Mouse (Mus musculus) heart, embryonic 10.5 days (tissue): ENCODE results near the gene Fuz. TPM values are rescaled to one million over a fixed set of nuclear protein-coding genes. Genes with fewer than 3 reads are reported as not detected.

Experiments used
- DNase-seq: peaks from one replicate; pipeline ENCODE4 v3.0.0-alpha.2; 2017; ENCODE audit warnings: low spot score
- H3K27ac ChIP-seq: fragments of 300-500 bp; sonication (generic); 2 replicates; pipeline ENCODE4 v1.5.1; 2016; ENCODE audit warnings: mild to moderate bottlenecking
- H3K27me3 ChIP-seq: fragments of 300-500 bp; sonication (generic); 2 replicates; pipeline ENCODE4 v1.6.1; 2016; ENCODE audit warnings: mild to moderate bottlenecking; ENCODE audit not compliant: poor library complexity, insufficient read depth, severe bottlenecking
- H3K36me3 ChIP-seq: fragments of 300-500 bp; sonication (generic); 2 replicates; pipeline ENCODE4 v1.6.1; 2016; ENCODE audit warnings: mild to moderate bottlenecking, moderate library complexity
- H3K4me1 ChIP-seq: fragments of 300-500 bp; sonication (generic); 2 replicates; pipeline ENCODE4 v1.6.1; 2016; ENCODE audit warnings: mild to moderate bottlenecking
- H3K4me3 ChIP-seq: fragments of 300-500 bp; sonication (generic); 2 replicates; pipeline ENCODE4 v1.5.1; 2016; ENCODE audit warnings: mild to moderate bottlenecking, moderate library complexity
- H3K9me3 ChIP-seq: fragments of 300-500 bp; sonication (generic); 2 replicates; pipeline ENCODE4 v1.6.1; 2016; ENCODE audit warnings: mild to moderate bottlenecking, moderate library complexity
- WGBS: fragments of 180-500 bp; shearing (Covaris S2); methylation state at CpG from one replicate; pipeline ENCODE4 v1.1.7; 2016; 5-methylcytosine and 5-hydroxymethylcytosine counted together
- polyA plus RNA-seq: library from polyadenylated mRNA; unstranded; fragments of >200 nt; fragmentation: Nextera tagmentation; extraction: Ambion mirVana; gene quantifications from 2 replicates; pipeline ENCODE4 v1.2.1, GENCODE M21; 2016

Fuz gene
- polyA plus RNA-seq, 1 experiment from 2014 or later, result 14.9 TPM

DNA sequence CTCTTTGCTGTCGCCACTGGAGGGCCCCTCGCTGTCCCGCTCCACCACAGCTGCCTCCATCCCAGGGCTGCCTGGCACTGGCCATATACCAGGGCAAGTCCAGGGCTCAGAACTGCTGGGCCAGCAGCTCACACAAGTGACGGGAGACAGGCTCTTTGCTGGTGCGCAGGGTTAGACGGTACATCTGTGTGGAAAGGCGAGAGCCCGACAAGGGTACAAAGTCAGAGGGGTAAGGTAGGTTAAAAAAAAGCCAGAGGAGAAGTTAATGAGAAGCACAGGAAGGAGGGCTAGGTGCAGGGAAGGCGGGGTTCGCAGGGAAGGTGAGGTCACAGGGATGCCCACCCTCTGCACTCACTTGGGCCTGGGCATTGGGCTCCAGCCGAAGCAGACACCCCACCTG lies 4.8 kb downstream of the Fuz start:
- DNase-seq, result no peak
- Histone ChIP-seq H3K36me3 (peaks cover 71% of the 10 kb centered on the region), H3K4me1 (peaks cover 58% of the 10 kb centered on the region), H3K27me3 (no peaks in the 10 kb centered on the region), H3K9me3 (no peaks in the 10 kb centered on the region), H3K4me3 (peak overlapping the region; percentile 52; the same call in 1 of the 2 replicates), H3K27ac (0 out of 2 replicates have a peak overlapping the region, but pooled peaks have one; percentile 17)
- WGBS, result 84% methylated on average over 11 of the region's 11 CpGs

DNA sequence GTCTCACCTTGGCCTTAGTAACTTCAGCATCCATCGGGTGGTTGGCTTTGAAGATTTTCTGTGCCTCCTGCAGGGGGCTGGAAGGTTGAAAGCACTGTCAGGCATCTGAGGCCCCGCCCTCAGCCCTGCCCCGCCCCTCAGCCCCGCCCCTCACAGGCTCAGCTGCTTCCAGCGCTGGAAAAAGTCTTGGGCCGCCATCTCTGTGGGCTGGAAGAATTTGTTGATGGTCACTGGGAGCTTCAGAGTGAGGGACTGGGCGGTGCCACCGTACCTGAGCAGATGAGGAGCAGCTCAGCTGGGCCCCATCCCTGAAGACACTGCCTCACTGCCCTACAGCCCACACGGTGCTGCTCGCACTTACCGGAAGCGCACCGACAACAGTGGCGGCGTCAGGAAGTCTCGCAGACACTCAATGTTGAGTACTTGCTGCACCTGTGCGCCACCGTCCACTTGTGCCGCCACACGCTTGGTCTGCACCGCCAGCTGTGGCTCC lies 5.4 kb downstream of the Fuz start:
- H3K9me3 ChIP-seq, result no peaks in the 10 kb centered on the region
- peak overlapping the region; percentile 67; the same call in 1 of the 2 replicates for H3K27ac ChIP-seq
- peak overlapping the region; percentile 52 for H3K4me3 ChIP-seq
- WGBS, result 19% methylated on average over 21 of the region's 21 CpGs
- peaks cover 56% of the 10 kb centered on the region for H3K4me1 ChIP-seq
- no peaks in the 10 kb centered on the region for H3K27me3 ChIP-seq
- peaks cover 77% of the 10 kb centered on the region for H3K36me3 ChIP-seq
- peak; percentile 91 for DNase-seq

DNA sequence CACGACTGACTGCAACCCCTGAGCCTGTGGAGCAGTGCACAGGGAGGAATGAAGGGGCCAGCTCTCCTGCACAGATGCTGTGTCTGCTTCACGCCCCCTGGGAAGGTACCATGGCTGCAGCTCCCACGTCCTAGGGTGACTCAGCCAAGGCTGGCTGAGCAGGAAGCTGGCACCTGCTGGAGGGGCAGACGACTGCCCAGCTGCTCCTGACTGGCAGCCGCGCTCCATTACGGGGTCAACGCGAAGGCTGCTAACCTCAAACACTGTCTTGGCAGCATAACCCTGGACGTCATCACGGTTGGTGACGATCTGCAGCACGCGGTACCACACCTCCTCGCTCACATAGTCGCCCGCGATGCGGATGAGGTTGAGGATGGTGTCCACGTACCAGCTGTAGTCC lies 9.6 kb downstream of the Fuz start:
- 91% methylated on average over 20 of the region's 20 CpGs for WGBS
- no peak overlapping the region for H3K4me3 ChIP-seq
- DNase-seq, result no peak
- H3K27ac ChIP-seq, result no peak overlapping the region
- H3K9me3 ChIP-seq, result no peaks in the 10 kb centered on the region
- H3K27me3 ChIP-seq, result no peaks in the 10 kb centered on the region
- H3K4me1 ChIP-seq, result peaks cover 23% of the 10 kb centered on the region
- peaks cover 98% of the 10 kb centered on the region for H3K36me3 ChIP-seq

DNA sequence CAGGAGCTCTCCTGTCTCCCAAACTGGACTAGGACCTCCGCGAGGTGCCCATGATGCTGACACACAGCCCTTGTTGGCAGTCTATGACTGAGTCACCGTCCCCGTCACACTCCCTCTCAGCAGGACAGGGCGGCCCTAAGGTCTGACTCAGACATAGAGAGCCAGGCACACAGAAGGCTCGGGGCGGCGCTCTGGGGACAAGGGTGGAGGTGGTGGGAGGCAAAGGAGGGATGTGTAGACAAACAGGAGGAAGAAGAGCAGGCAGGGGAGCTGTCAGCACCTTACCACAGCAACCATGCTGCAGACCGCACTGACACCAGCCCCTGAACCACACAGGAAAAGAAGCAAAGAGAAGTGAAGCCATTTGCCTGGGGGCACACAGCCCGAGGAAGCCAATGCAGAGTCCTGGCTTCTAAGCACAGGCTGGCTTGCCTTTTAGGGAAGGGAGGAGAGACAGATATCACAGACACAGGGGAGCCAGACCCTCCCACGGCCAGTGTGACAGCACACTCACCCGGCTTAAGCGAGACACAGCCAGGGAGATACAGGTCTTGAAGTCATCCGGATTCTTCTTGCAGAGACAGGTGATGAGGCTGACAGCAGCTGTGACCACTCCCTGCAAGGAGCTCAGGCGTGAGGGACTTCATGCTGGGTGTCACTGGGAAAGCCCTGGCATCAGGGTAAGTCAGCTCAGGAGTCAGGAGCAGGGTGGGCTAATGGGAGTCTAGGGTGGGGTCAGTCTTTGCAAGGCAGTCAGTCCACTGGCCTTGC lies 13.0 kb downstream of the Fuz start:
- Histone ChIP-seq H3K9me3 (no peaks in the 10 kb centered on the region), H3K36me3 (peaks cover 98% of the 10 kb centered on the region), H3K4me3 (no peak overlapping the region), H3K27ac (no peak overlapping the region), H3K4me1 (peaks cover 1% of the 10 kb centered on the region), H3K27me3 (no peaks in the 10 kb centered on the region)
- no peak for DNase-seq
- 83% methylated on average over 15 of the region's 15 CpGs for WGBS

DNA sequence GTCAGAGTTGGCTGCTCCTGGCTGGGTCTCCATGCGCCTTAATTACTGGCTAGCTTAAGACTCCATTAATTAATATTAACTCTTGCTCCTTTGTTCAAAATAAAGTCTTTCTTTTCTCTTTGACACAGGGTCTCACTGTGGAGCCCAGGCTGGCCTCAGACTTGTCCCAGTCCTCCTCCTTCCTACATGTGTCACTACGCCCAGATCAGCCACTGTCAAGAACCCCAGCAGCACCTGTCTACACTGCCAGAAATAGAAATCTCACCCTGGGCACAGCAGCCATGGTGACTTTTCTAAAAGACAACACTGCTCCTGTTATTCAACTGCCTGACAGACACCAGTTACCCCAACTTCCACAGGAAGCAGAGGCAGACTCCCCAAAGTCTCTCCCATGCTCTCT lies 18.5 kb downstream of the Fuz start:
- WGBS, result 77% methylated on average over 2 of the region's 2 CpGs
- H3K4me1 ChIP-seq, result peaks cover 33% of the 10 kb centered on the region
- H3K4me3 ChIP-seq, result no peak overlapping the region
- no peaks in the 10 kb centered on the region for H3K27me3 ChIP-seq
- H3K9me3 ChIP-seq, result no peaks in the 10 kb centered on the region
- H3K36me3 ChIP-seq, result peaks cover 69% of the 10 kb centered on the region
- no peak overlapping the region for H3K27ac ChIP-seq
- DNase-seq, result no peak

DNA sequence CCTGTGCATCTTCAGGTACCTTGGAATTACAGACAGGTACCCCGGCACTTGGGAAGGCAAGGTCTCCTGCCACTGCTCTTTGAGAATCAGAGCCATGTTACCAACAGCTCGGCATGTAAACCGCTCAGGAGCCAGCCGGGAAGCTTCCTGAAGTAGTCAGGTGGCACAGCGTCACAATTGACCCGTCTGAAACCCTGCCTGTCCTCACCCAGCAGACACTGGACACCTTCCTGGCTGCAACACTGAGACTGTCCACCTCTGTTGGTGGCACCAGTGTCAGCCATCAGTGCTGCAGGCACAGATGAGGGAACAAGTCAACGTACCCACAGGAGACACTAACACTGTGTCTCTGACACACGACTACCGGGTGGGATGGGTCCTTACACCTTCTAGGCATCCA lies 19.4 kb downstream of the Fuz start:
- H3K27ac ChIP-seq, result no peak overlapping the region
- no peaks in the 10 kb centered on the region for H3K9me3 ChIP-seq
- H3K27me3 ChIP-seq, result no peaks in the 10 kb centered on the region
- 94% methylated on average over 9 of the region's 9 CpGs for WGBS
- peaks cover 66% of the 10 kb centered on the region for H3K36me3 ChIP-seq
- H3K4me3 ChIP-seq, result no peak overlapping the region
- H3K4me1 ChIP-seq, result peaks cover 33% of the 10 kb centered on the region
- DNase-seq, result no peak

DNA sequence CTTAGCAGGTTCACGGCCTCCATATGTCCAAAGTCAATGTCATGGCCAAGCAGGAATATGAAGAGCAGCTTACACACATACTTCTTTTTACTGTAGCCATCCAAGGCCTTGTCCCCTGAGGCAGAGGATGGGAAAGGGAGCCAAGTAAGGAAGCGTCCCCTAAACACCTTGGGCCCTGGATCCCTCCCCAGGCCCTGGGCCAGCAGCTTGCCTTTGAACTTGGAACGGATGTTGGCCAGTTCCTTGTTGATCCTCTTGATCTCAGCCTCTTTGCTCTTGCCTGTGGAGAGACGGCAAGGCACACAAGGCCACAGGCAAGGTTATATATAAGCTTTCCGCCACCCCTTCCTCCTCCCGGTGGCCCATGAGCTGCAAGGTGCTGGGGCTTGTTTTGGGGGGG lies 20.3 kb downstream of the Fuz start:
- H3K27me3 ChIP-seq, result no peaks in the 10 kb centered on the region
- WGBS, result 87% methylated on average over 6 of the region's 6 CpGs
- no peaks in the 10 kb centered on the region for H3K9me3 ChIP-seq
- H3K4me3 ChIP-seq, result no peak overlapping the region
- H3K4me1 ChIP-seq, result peaks cover 33% of the 10 kb centered on the region
- peak; percentile 39 for DNase-seq
- H3K36me3 ChIP-seq, result peaks cover 59% of the 10 kb centered on the region
- H3K27ac ChIP-seq, result no peak overlapping the region

DNA sequence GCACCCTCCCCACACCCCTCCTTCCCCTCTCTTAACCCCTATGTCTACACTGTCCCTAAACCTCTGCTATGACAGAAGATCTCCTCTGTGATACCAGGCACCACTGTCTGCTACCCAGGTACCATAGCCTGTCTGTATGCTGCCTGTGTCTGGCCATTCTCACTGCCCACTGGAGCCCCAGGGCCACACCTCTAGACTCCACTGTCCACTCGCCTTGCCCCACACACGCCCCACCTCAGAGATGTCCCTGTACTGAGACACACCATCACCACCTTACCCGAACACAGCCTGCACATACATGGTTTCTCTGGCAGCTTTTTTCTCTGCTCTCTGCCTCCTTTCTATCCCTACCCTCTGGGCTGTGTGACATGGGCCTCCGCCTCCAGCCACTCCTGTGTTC lies 21.0 kb downstream of the Fuz start:
- Histone ChIP-seq H3K27me3 (no peaks in the 10 kb centered on the region), H3K36me3 (peaks cover 56% of the 10 kb centered on the region), H3K4me3 (no peak overlapping the region), H3K27ac (0 out of 2 replicates have a peak overlapping the region, but pooled peaks have one; percentile 18), H3K4me1 (peaks cover 33% of the 10 kb centered on the region), H3K9me3 (no peaks in the 10 kb centered on the region)
- DNase-seq, result no peak
- 90% methylated on average over 4 of the region's 4 CpGs for WGBS

DNA sequence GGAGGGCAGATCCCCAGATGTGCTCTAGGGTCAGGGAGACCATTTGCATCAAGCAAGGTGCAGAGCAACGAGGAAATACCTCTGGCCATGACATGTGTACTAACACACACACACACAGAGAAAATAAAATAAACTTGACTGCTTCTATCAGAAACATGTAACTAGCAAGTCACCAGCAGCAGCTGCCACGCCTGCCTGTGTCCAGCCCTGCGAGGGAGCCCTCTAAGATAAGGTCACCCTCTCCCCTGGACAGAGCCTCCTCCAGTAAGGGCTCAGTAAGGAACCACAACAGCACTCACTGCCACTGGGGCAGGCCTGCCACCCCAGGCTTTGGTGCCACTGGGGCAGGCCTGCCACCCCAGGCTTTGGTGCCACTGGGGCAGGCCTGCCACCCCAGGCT lies 22.3 kb downstream of the Fuz start:
- Histone ChIP-seq H3K4me1 (peaks cover 33% of the 10 kb centered on the region), H3K9me3 (no peaks in the 10 kb centered on the region), H3K4me3 (no peak overlapping the region), H3K27me3 (no peaks in the 10 kb centered on the region), H3K36me3 (peaks cover 56% of the 10 kb centered on the region), H3K27ac (0 out of 2 replicates have a peak overlapping the region, but pooled peaks have one; percentile 18)
- peak; percentile 76 for DNase-seq
- WGBS, result 56% methylated on average over 3 of the region's 3 CpGs

DNA sequence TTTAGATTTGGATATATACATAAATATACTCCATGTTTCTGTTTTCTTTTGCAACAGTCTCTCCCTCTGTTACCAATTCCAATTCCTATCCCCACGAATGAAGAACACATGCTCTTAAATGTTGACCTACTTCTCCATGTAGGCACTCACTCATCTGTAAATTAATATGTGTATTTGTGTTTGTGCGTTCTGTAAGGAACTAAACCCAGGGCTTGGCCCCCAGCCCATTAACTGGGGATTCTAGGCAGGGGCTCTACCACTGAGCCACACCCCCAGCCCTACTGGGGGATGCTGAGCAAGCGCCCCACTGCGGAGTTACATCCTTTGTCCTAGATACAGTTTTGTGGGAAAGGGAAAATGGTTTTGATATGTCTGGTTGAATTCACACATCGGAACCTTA lies 23.2 kb downstream of the Fuz start:
- Histone ChIP-seq H3K4me1 (peaks cover 32% of the 10 kb centered on the region), H3K9me3 (no peaks in the 10 kb centered on the region), H3K4me3 (no peak overlapping the region), H3K36me3 (peaks cover 54% of the 10 kb centered on the region), H3K27me3 (no peaks in the 10 kb centered on the region), H3K27ac (no peak overlapping the region)
- DNase-seq, result peak; percentile 63
- WGBS, result 94% methylated on average over 5 of the region's 5 CpGs

DNA sequence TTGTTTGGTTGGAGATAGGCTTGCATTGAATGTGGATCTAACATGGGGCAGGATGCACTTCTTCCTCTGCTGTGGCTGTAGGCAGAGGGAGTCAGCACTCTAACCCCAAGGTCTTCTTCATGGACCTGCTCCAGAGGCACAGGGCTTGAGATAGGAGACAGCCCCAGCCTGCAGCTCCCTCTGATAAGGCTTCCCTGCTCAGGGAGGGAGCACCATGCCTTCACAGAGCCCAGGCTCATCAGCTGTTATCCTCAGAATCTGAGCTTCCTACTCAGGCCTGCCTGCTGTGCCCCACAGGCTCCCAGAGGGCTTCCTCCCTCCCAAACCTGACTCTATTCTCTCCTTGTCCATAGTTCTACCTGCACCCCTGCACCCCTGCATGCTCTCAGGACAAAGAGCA lies 26.7 kb downstream of the Fuz start:
- Histone ChIP-seq H3K27me3 (no peaks in the 10 kb centered on the region), H3K9me3 (no peaks in the 10 kb centered on the region), H3K27ac (no peak overlapping the region), H3K4me1 (peaks cover 23% of the 10 kb centered on the region), H3K36me3 (peaks cover 59% of the 10 kb centered on the region), H3K4me3 (no peak overlapping the region)
- no peak for DNase-seq

DNA sequence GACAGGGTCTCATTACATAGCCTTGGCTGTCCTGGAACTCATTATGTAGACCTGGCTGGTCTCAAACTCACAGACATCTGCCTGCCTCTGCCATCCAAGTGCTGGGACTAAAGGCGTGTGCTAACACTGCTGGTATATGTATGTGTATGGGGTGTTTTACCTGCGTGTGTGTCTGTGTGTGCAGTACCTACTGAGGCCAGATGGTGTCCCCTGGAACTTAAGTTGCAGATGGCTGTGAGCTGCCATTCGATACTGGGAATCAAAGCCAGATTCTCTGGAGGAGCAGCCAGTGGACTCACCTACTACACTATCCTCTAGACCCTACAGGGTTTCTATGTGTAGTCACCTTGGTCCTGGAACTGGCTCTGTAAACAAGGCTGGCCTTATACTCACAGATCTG lies 29.6 kb downstream of the Fuz start:
- 77% methylated on average over 3 of the region's 3 CpGs for WGBS

DNA sequence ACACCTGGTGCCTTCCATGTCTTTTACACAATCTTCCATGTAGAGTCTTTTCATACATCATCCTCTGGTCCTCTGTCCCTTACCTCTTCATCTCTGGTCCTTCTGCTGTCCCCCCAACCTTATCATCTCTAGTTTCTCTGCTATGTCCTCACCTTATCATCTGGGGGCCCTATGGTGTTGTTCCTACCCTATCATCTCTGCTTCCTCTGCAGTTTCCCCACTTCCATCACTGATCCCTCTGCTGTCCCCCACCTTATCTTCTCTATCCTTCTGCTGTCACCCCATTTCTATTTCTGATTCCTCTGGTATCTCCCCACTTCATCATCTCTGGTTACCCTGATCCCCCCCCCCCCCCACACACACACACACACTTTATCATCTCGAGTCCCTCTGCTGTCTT lies 32.7 kb downstream of the Fuz start:
- H3K36me3 ChIP-seq, result peaks cover 32% of the 10 kb centered on the region
- no peak for DNase-seq
- H3K27ac ChIP-seq, result peak overlapping the region; percentile 88
- peak overlapping the region; percentile 80 for H3K4me3 ChIP-seq
- no peaks in the 10 kb centered on the region for H3K9me3 ChIP-seq
- H3K4me1 ChIP-seq, result peaks cover 24% of the 10 kb centered on the region
- WGBS, result 4% methylated on average over 1 of the region's 1 CpGs
- H3K27me3 ChIP-seq, result no peaks in the 10 kb centered on the region

More for the DNA sequence above, 29.6 kb downstream of the Fuz start:
- no peak overlapping the region for H3K27ac ChIP-seq
- no peak overlapping the region for H3K4me3 ChIP-seq
- no peaks in the 10 kb centered on the region for H3K9me3 ChIP-seq
- H3K4me1 ChIP-seq, result peaks cover 23% of the 10 kb centered on the region
- DNase-seq, result no peak
- H3K27me3 ChIP-seq, result no peaks in the 10 kb centered on the region
- H3K36me3 ChIP-seq, result peaks cover 50% of the 10 kb centered on the region
